Mouse (Mus musculus): ENCODE measurements around the gene Stk4. TPM values are rescaled to one million over a fixed set of nuclear protein-coding genes. Genes with fewer than 3 reads are reported as not detected.
"Not testable (repeated sequence)": the region's sequence is repeated elsewhere in the genome, so short reads cannot be mapped to it uniquely, and the experiment has no call there.

Gene Stk4
- polyA plus RNA-seq, 1 experiment from 2014 or later, result 29.1 TPM

DNA sequence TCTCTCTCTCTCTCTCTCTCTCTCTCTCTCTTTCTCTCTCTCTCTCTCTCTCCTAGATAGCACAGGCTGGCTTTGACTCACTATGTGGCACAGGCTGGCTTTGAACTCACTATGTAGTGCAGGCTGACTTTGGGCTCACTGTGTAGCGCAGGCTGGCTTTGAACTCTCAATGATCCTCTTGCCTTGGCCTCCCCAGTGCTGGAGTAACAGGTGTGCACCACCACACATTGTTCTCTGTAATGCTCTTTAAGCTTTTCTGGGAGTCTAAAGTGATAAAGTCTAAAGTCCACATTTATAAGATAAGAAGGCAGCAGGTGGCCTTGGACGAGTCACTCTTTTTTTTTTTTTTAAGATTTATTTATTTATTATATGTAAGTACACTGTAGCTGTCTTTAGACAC, 28.6 kb upstream of the Stk4 start:
- no peak overlapping the region for H3K9ac ChIP-seq (ENCODE audit: low read length)
- 70% methylated on average over 2 of the region's 2 CpGs for WGBS

DNA sequence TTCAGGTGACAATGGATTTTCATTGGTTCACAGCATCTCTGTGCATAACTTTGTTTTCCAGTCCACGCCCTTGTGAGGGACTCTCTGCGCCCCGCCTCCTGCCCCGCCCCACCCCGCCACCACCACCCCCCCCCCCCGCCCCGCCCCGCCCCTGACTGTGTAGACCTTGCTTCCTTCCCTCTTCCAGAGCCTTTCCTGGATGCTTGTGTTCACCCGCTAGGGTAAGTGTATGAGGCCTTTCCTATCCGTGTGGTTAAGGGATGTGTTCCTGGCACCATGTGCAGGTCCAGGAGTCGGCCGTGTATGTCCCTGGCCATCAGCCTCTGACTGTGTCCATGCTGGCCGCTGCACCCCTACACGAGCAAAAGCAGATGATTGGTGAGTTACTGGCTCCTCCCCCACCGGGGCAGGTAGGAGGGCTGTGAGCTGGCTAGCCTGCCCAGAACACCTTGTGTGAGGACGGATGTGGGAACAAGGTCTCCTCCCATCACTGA, 22.9 kb upstream of the Stk4 start:
- Histone ChIP-seq H3K36me3 (ENCODE audit: control insufficient read depth, insufficient read depth, low read length) (peaks cover 10% of the 10 kb centered on the region), H3K4me3 (ENCODE audit: low read depth, low read length) (peak overlapping the region; percentile 20), H3K27ac (ENCODE audit: low read depth) (no peak overlapping the region), H3K4me2 (ENCODE audit: low read length) (peak overlapping the region; percentile 40), H3K9me3 (ENCODE audit: control insufficient read depth, low read length) (no peaks in the 10 kb centered on the region), H3K9ac (ENCODE audit: low read length) (no peak overlapping the region), H3K27me3 (replicated peaks; ENCODE audit: control insufficient read depth, insufficient read depth, low read length) (no peaks in the 10 kb centered on the region), H3K4me1 (replicated peaks; ENCODE audit: control insufficient read depth, insufficient read depth, low read length) (no peaks in the 10 kb centered on the region)
- ATAC-seq (replicated peaks; ENCODE audit: low FRiP score, low TSS enrichment, low read depth) (peak; percentile 69), DNase-seq (ENCODE audit: low spot score) (peak; percentile 72)
- WGBS, result 2% methylated on average over 13 of the region's 16 CpGs

More for the DNA sequence above, 28.6 kb upstream of the Stk4 start:
- H3K27me3 ChIP-seq (replicated peaks; ENCODE audit: control insufficient read depth, insufficient read depth, low read length), result no peaks in the 10 kb centered on the region
- no peaks in the 10 kb centered on the region for H3K4me1 ChIP-seq (replicated peaks; ENCODE audit: control insufficient read depth, insufficient read depth, low read length)
- no peak for DNase-seq (ENCODE audit: low spot score)
- H3K4me3 ChIP-seq (ENCODE audit: low read depth, low read length), result no peak overlapping the region
- no peak for ATAC-seq (replicated peaks; ENCODE audit: low FRiP score, low TSS enrichment, low read depth)
- H3K27ac ChIP-seq (ENCODE audit: low read depth), result no peak overlapping the region
- no peaks in the 10 kb centered on the region for H3K36me3 ChIP-seq (ENCODE audit: control insufficient read depth, insufficient read depth, low read length)
- no peak overlapping the region for H3K4me2 ChIP-seq (ENCODE audit: low read length)
- H3K9me3 ChIP-seq (ENCODE audit: control insufficient read depth, low read length), result no peaks in the 10 kb centered on the region

DNA sequence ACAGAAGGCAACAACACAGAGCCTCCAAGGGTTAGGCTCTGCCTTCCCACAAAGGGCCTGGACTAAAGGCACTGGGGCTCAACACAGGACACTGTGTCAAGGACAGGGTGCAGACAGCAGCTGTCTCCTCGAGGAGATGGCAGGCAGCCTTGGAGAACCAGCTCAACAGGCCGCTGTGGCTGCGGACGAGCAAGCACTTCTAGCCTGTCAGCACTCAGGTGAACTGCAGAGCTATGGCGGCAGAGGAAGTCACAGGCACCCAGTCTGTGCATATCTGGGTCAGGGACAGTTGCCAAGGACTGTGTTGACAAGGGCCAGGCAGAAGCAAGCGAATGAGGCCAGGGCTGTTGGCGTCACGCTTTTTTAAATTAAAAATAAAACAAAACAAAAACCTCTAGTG, 16.4 kb upstream of the Stk4 start:
- Histone ChIP-seq H3K4me2 (ENCODE audit: low read length) (no peak overlapping the region), H3K9ac (ENCODE audit: low read length) (no peak overlapping the region), H3K4me1 (replicated peaks; ENCODE audit: control insufficient read depth, insufficient read depth, low read length) (no peaks in the 10 kb centered on the region), H3K9me3 (ENCODE audit: control insufficient read depth, low read length) (no peaks in the 10 kb centered on the region), H3K4me3 (ENCODE audit: low read depth, low read length) (no peak overlapping the region), H3K27me3 (replicated peaks; ENCODE audit: control insufficient read depth, insufficient read depth, low read length) (no peaks in the 10 kb centered on the region), H3K36me3 (ENCODE audit: control insufficient read depth, insufficient read depth, low read length) (peaks cover 72% of the 10 kb centered on the region), H3K27ac (ENCODE audit: low read depth) (no peak overlapping the region)
- DNase-seq (ENCODE audit: low spot score) (no peak), ATAC-seq (replicated peaks; ENCODE audit: low FRiP score, low TSS enrichment, low read depth) (no peak)
- 90% methylated on average over 8 of the region's 8 CpGs for WGBS

DNA sequence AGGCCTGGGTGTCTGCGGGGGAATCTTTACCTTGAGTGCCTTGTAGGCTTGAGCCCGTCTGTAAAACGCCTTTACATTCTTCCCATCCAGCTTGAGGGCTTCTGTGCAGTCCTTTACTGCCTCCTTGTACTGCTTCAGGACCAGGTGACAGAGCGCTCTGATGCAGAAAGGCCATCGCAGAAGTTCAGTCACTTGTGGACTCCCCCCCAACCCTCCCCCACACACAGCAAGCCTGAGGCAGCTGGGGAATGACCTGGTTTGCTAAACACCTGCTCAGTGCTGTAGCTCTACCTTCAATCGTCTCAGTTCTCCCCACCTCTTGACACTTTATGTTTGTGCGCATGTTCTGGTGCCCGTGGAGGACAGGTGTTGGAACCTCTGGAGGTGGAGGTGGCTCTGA, 15.5 kb upstream of the Stk4 start:
- H3K27ac ChIP-seq (ENCODE audit: low read depth), result no peak overlapping the region
- no peaks in the 10 kb centered on the region for H3K9me3 ChIP-seq (ENCODE audit: control insufficient read depth, low read length)
- no peak overlapping the region for H3K9ac ChIP-seq (ENCODE audit: low read length)
- ATAC-seq (replicated peaks; ENCODE audit: low FRiP score, low TSS enrichment, low read depth), result no peak
- H3K4me2 ChIP-seq (ENCODE audit: low read length), result no peak overlapping the region
- H3K4me1 ChIP-seq (replicated peaks; ENCODE audit: control insufficient read depth, insufficient read depth, low read length), result no peaks in the 10 kb centered on the region
- no peaks in the 10 kb centered on the region for H3K27me3 ChIP-seq (replicated peaks; ENCODE audit: control insufficient read depth, insufficient read depth, low read length)
- peaks cover 81% of the 10 kb centered on the region for H3K36me3 ChIP-seq (ENCODE audit: control insufficient read depth, insufficient read depth, low read length)
- no peak for DNase-seq (ENCODE audit: low spot score)
- WGBS, result 89% methylated on average over 8 of the region's 8 CpGs
- H3K4me3 ChIP-seq (ENCODE audit: low read depth, low read length), result no peak overlapping the region

DNA sequence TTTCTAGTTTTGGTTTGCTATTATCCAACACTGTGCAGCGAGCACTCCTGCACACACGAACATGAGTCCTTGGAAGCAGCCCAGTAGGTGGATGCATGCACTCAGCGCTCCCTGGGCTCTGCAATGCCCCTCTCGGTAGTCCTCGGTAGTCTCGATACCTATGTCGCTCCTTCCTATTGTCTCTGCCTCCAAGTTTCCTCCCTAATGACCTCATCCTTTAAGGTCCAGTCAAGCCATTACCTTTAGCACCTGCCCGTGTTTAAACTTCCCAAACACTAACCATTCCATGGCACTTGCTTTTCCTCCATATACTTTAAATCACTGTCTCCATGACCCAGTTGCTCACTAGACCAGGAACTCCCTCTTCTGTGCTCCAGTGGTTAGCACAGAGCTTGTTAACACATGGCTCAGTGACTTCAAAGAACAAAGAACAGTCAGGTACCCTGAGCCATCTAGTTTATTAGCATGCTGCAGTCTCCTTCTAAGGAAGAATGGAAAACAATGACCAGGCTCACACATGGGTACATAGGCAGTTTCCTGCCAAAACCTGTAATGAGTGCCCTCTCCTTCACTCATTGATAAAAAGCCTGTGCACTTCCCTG, 10.4 kb upstream of the Stk4 start:
- ATAC-seq (replicated peaks; ENCODE audit: low FRiP score, low TSS enrichment, low read depth), result no peak
- Histone ChIP-seq H3K9me3 (ENCODE audit: control insufficient read depth, low read length) (no peaks in the 10 kb centered on the region), H3K4me1 (replicated peaks; ENCODE audit: control insufficient read depth, insufficient read depth, low read length) (no peaks in the 10 kb centered on the region), H3K27ac (ENCODE audit: low read depth) (no peak overlapping the region), H3K4me2 (ENCODE audit: low read length) (no peak overlapping the region), H3K4me3 (ENCODE audit: low read depth, low read length) (no peak overlapping the region), H3K9ac (ENCODE audit: low read length) (no peak overlapping the region), H3K27me3 (replicated peaks; ENCODE audit: control insufficient read depth, insufficient read depth, low read length) (no peaks in the 10 kb centered on the region), H3K36me3 (ENCODE audit: control insufficient read depth, insufficient read depth, low read length) (peaks cover 89% of the 10 kb centered on the region)
- no peak for DNase-seq (ENCODE audit: low spot score)
- 91% methylated on average over 8 of the region's 8 CpGs for WGBS

DNA sequence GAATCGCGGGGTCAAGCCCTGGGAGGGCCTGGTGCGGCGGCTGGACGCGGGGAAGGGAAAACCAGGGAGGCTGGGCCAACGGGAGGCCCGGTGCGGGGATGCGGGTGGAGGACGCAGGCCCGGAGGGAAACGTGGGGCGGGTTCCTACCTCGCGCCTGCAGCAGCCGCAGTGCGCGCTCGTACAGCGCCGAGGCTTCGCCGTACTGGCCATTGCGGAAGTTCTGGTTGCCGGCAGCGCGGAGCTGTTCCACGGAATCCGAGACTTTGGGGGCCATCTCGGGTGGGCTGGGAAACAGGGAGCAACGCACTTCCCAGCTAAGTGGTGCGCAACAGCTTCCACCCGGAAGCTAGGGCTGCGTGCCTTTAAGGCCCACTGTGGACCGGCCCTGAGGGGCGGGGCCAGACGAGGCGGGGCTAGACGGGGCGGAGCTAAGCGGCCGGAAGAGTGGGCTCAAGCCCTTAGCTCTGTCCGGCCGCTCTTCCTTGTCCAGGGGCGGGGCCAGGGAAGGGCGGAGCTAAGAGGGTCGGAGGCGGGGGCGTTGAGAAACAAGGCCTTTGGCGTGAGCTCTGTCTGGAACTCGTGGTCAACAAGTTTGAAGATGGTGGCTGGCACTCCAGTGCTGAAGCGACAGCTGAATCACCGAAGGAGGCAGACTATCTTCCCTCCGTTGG, 779 bp downstream of the Stk4 start, which contains the start of gene Tomm34:
Tomm34 (minus strand) TSS at position 405 of the 672 bp plus-strand sequence.
- Histone ChIP-seq H3K4me1 (replicated peaks; ENCODE audit: control insufficient read depth, insufficient read depth, low read length) (peaks cover 26% of the 10 kb centered on the region), H3K36me3 (ENCODE audit: control insufficient read depth, insufficient read depth, low read length) (peaks cover 8% of the 10 kb centered on the region), H3K4me3 (ENCODE audit: low read depth, low read length) (peak within 1 kb of the TSS; percentile 89), H3K27me3 (replicated peaks; ENCODE audit: control insufficient read depth, insufficient read depth, low read length) (no peaks in the 10 kb centered on the region), H3K27ac (ENCODE audit: low read depth) (peak within 1 kb of the TSS; percentile 69), H3K9ac (ENCODE audit: low read length) (peak within 1 kb of the TSS; percentile 70), H3K9me3 (ENCODE audit: control insufficient read depth, low read length) (no peaks in the 10 kb centered on the region), H3K4me2 (ENCODE audit: low read length) (peak within 1 kb of the TSS; percentile 77)
- WGBS, result under 1% methylated on average over 55 of the region's 55 CpGs
- DNase-seq (ENCODE audit: low spot score) (peak; percentile 98), ATAC-seq (replicated peaks; ENCODE audit: low FRiP score, low TSS enrichment, low read depth) (peak; percentile 96)

DNA sequence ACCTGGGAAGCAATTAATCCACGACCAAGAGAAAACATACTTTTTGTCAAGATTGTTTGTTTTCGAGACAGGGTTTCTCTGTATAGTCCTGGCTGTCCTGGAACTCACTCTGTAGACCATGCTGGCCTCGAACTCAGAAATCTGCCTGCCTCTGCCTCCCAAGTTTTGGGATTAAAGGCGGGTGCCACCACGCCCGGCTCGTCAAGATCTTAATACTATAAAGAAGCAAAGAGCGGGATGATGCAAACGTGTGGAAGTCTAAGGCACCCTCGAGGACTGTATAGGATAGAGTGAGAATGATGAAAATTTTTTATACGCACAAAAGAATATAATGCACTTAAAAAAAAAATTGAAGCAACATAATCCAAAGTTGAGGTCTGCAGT, 1.3 kb downstream of the Stk4 start:
- ATAC-seq (replicated peaks; ENCODE audit: low FRiP score, low TSS enrichment, low read depth), result peak; percentile 3; the same call in 1 of the 2 replicates
- WGBS, result 78% methylated on average over 11 of the region's 11 CpGs
- 0 out of 2 replicates have a peak overlapping the region, but pooled peaks have one; percentile 69 for H3K27ac ChIP-seq (ENCODE audit: low read depth)
- H3K4me2 ChIP-seq (ENCODE audit: low read length), result peak overlapping the region; percentile 77
- peaks cover 26% of the 10 kb centered on the region for H3K4me1 ChIP-seq (replicated peaks; ENCODE audit: control insufficient read depth, insufficient read depth, low read length)
- H3K4me3 ChIP-seq (ENCODE audit: low read depth, low read length), result peak overlapping the region; percentile 89; the same call in 1 of the 2 replicates
- H3K9ac ChIP-seq (ENCODE audit: low read length); DNase-seq (ENCODE audit: low spot score); H3K9me3 ChIP-seq (ENCODE audit: control insufficient read depth, low read length); H3K36me3 ChIP-seq (ENCODE audit: control insufficient read depth, insufficient read depth, low read length); H3K27me3 ChIP-seq (replicated peaks; ENCODE audit: control insufficient read depth, insufficient read depth, low read length): not testable (repeated sequence)

DNA sequence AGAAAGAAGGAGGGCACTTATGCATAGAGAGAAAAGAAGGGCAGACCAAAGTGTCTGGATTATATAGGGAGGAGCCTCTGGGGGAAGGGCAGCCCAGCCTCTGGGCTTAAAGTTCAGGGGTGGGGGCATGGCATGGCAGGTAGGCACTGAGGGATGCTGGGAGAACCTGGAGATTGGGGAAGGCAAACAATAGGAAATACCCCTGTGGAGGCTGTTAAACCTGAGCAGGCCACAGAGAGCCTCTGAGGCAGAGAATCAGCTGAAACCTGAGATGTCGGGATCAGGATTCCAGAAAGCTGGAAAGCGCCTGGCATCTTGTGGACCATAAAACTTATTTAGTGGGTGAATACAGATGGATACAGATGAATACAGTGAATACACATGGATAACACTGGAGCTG, 2.0 kb downstream of the Stk4 start:
- Histone ChIP-seq H3K27ac (ENCODE audit: low read depth) (no peak overlapping the region), H3K9me3 (ENCODE audit: control insufficient read depth, low read length) (no peaks in the 10 kb centered on the region), H3K36me3 (ENCODE audit: control insufficient read depth, insufficient read depth, low read length) (no peaks in the 10 kb centered on the region), H3K27me3 (replicated peaks; ENCODE audit: control insufficient read depth, insufficient read depth, low read length) (no peaks in the 10 kb centered on the region), H3K4me1 (replicated peaks; ENCODE audit: control insufficient read depth, insufficient read depth, low read length) (peaks cover 26% of the 10 kb centered on the region), H3K9ac (ENCODE audit: low read length) (no peak overlapping the region), H3K4me3 (ENCODE audit: low read depth, low read length) (no peak overlapping the region), H3K4me2 (ENCODE audit: low read length) (no peak overlapping the region)
- 63% methylated on average over 2 of the region's 2 CpGs for WGBS
- DNase-seq (ENCODE audit: low spot score) (no peak), ATAC-seq (replicated peaks; ENCODE audit: low FRiP score, low TSS enrichment, low read depth) (no peak)

Measured in intestine, embryonic 14.5 days (tissue).